Mouse (Mus musculus) adrenal gland, adult (tissue): ENCODE measurements at regions not wholly inside any gene's neighbourhood (a gene's known extent, or its start where the extent isn't known, plus 50 kb on each side); places are given as distances from the start of the nearest gene placed in this dataset.
"Not testable (repeated sequence)": the region's sequence is repeated elsewhere in the genome, so short reads cannot be mapped to it uniquely, and the experiment has no call there.

Experiments
- DNase-seq, 2 experiments: peaks; one replicate each; pipeline ENCODE4 v3.0.0; 2022 to 2023; ENCODE audit warnings: low spot score in 1 of 2; ENCODE audit not compliant: inconsistent age in 2 of 2

DNA sequence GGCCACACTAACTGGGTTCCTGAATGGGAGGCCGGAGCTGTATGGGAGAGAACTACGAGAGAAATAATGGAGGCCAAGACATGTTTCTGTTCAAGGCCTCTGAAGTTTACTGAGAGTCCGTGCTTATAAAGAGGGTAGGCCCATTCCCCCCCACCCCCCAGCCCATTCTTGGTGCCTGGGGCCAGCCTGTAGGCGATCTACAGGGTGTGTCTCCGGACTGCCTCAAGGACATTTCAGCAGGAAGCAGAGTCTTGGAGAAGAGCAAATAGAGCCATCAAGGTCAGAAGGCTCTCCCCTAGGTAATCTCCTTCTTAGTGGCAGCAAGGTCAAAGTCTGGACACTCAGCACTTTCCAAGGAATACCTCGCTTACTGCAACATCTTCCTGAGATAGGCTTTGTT, 88.8 kb upstream of the Fam3c start:
- not testable (repeated sequence) for DNase-seq

- no peak for DNase-seq
These were observed 88.2 kb upstream of the Fam3c start for GRCm38 (mm10) chr6:22444220-22444619.

- DNase-seq: no peak
These were observed 87.5 kb upstream of the Fam3c start for GRCm38 (mm10) chr6:22443573-22443972.

GRCm38 (mm10) chr6:22443170-22443569, 87.1 kb upstream of the Fam3c start:
- no peak for DNase-seq

GRCm38 (mm10) chr6:22442591-22442990, 86.5 kb upstream of the Fam3c start:
- DNase-seq: no peak

DNA sequence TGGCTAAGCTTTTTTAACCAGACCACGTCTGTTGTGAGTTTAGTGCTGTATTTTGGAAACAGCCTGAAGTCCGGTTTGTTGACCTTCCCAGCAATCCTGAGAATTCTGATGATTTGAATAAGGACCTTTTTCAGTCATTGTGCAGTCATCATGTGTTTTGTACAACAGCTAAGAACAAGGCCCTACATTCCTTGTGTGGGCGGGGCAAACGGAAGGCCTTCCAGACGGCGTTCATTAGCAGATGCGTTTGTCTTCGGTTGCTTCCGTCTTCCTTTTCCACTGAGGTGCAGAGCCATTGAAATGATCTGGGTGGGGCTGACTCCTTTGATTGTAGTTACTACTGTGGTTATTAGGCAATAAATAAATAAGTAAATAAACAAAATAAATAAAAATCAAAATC, 83.8 kb upstream of the Fam3c start:
- DNase-seq: no peak

- no peak for DNase-seq
These were observed 73.0 kb upstream of the Fam3c start for GRCm38 (mm10) chr6:22429026-22429425.

- no peak for DNase-seq
These were observed 68.2 kb upstream of the Fam3c start for GRCm38 (mm10) chr6:22424161-22424807.

DNA sequence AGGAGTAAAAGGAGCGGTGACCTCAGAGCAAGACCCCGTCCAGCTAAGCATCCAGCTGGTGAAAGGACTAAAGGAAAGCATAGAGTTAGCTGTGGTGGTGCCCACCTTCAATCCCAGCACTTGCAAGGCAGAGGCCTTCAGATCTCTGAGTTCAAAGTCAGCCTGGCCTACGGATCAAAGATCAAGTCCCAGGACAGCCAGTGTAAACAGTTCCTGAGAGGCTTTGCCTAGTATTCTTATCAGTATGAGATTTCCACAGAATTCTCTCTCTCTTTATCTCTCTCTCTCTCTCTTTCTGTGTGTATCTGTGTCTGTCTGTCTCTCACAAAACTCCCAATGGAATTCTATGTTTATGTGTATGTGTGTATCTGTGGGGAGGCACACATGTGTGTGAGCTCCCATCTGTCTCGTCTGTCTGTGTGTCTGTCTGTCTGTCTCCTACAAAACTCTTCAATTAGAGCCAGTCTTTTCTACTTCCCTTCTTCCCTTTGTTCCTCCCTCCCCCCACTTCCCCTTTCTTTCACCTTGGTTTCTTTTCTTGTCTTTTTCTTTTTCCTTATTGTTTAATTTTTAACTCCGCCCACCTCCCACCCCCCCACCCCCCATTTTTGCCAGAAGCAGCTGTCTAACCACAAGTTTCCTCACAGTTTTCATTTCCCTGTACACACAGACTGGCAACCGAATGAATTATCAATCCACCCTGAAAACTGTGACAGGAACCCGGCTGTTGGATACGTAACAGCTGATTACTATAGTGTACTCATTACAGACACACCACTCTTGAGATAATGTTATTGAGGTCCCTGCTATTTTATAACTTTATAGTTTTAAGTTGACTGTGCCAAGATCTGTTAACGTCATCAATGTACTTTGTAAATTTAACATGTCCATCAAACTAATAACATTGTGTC, 67.3 kb upstream of the Fam3c start:
- DNase-seq: no peak

DNA sequence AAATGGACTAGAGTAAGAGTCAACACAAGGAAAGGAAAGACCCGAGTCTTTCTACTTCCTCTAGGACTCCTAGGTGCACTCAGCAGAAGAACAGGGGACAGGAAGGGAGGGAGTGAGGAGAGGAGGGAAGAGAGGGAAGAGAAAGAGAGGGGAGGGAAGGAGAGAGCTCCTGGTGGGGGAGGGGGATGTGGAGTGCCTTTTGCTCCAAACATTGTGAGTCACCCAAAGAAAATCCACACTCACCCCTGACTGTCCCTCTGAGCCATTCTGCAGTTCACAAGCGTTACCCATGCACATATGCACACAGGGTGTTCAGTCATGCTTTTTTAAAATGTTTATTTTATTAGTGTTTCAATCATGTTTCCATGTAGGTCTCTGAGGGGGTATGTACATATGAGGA, 65.5 kb upstream of the Fam3c start:
- no peak for DNase-seq

DNA sequence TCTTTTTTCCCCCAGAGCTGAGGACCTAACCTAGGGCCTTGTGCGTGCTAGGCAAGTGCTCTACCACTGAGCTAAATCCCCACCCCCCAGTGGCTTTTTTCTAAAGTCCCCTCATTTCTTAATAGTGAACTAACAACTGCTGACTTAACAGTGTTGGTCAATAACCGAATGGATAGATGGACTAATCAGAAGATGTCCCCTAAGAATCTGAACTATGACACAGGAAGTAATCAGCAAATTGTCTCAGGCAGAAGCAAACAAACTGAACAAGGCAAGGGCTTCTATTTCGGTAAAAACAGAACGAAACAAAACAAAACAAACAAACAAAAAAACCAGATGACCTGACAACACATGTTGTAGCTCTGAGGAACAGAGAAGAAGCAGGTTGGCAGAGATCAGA, 62.2 kb upstream of the Fam3c start:
- no peak for DNase-seq

GRCm38 (mm10) chr6:22417189-22417588, 61.1 kb upstream of the Fam3c start:
- peak; percentile 38 to 83 for DNase-seq

DNA sequence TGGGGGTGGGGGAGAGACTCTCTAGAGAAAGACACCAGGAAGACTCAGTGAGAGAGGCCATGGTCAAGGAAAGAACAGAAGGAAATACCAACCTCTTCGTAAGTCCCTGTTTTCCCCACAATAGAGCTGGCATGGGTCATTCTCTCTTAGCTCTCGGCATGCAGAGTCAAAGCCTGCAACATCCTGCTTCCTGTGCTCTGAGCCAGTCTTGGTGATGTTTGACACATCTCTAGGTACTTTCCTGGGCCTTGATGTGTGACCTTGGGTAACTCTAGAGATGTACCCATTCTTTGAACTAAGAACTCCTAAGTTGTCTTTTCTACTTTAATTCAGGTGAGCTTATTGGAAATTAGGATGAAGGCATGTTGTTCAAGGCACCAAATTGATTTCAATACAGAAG, 55.8 kb upstream of the Fam3c start:
- no peak for DNase-seq

DNA sequence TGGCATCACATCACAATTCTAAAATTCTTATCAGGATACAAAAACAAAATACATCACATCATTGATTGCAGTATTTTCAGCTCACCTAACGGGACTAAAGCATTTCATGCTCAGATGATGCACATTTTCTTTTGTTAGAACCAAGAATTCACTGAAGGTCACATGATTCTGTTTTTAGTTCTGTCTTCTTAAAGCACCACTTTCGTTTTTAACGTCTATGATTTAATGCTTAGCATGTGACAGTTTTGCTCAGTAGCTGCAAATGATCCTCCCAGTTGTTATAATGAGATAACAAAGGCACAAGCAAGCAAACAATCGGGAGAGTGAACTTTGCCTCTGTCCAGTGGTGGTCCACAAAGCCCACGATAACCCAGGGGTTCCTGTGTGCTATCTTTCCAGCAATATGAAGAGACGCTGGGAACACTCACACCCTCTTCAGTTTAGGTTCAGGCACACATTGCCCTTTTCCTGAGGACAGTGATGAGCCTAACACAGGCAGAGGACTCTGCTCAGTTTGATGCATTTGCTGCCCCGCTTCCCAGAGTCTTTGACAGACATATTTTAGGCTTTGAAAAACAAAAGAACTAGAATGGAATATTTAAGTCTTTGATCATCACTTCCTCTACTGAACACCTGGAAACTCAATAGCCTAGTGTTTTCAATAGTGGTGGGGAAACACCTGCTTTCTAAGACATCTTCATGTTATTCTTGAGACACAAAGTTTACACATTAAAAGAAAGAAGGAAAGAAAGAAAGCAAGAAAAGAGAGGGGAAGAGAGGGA, 53.0 kb upstream of the Fam3c start:
- peak in 1 of 2 experiments; percentile 47 for DNase-seq
